52 mouse cellular contexts compared by ENCODE assay signal in genomic region chr10:79151602-79152001, GRCm38 (mm10). TPM values are rescaled to one million over a fixed set of nuclear protein-coding genes. Genes with fewer than 3 reads are reported as not detected.
"Had no signal": no experiment of that assay in that cellular context is flagged by ENCODE, and none has a peak within 500 bp of the region (broad histone marks: within the 10 kb centered on the region; RNA-seq: fewer than 3 reads in every experiment).

No protein-coding gene starts in this region.

- ATAC-seq: hindbrain, embryonic 16.5 days; hindbrain, postnatal 0 days; inflammation-experienced regulatory T-cells, adult 6 months; intestine, embryonic 15.5 days; intestine, embryonic 16.5 days; intestine, postnatal 0 days had no signal

- H3K27ac ChIP-seq: heart, embryonic 10.5 days; heart, embryonic 13.5 days; heart, embryonic 15.5 days; hindbrain, embryonic 10.5 days; hindbrain, embryonic 12.5 days; hindbrain, embryonic 14.5 days; hindbrain, embryonic 15.5 days; hindbrain, postnatal 0 days; intestine, embryonic 15.5 days; kidney, embryonic 15.5 days; kidney, postnatal 0 days; layer of hippocampus, adult 2 months; left cerebral cortex, adult 2 months had no signal

- H3K4me3 ChIP-seq: heart, embryonic 10.5 days; heart, embryonic 12.5 days; heart, embryonic 13.5 days; heart, embryonic 15.5 days; hindbrain, embryonic 10.5 days; hindbrain, embryonic 12.5 days; hindbrain, embryonic 15.5 days; intestine, embryonic 15.5 days; kidney, embryonic 15.5 days; layer of hippocampus, adult 2 months; left cerebral cortex, adult 2 months had no signal

- DNase-seq: heart, postnatal 10 days; heart, postnatal 14 days; heart, postnatal 36 days; heart, postnatal 4 days; kidney, adult 11 months; kidney, adult 18-20 months; kidney, adult 2 months; kidney, adult 8-10 months; kidney, adult 9 months; kidney, postnatal 10 days; kidney, postnatal 14 days; kidney, postnatal 25 days; kidney, postnatal 36 days; kidney, postnatal 4 days; layer of hippocampus, adult 9-11 months; layer of hippocampus, postnatal 36 days had no signal

- H3K9ac ChIP-seq: heart, embryonic 12.5 days; heart, embryonic 13.5 days; heart, embryonic 15.5 days; hindbrain, embryonic 12.5 days; hindbrain, embryonic 14.5 days; hindbrain, embryonic 15.5 days; intestine, embryonic 15.5 days; kidney, embryonic 15.5 days had no signal

- H3K4me2 ChIP-seq: heart, embryonic 11.5 days; heart, embryonic 12.5 days; heart, embryonic 13.5 days; heart, embryonic 15.5 days; hindbrain, embryonic 12.5 days; hindbrain, embryonic 14.5 days; hindbrain, embryonic 15.5 days; intestine, embryonic 15.5 days; kidney, embryonic 15.5 days had no signal

- H3K4me1 ChIP-seq: heart, embryonic 10.5 days; heart, embryonic 12.5 days; heart, embryonic 13.5 days; heart, embryonic 15.5 days; hindbrain, embryonic 10.5 days; hindbrain, embryonic 12.5 days; hindbrain, embryonic 15.5 days; intestine, embryonic 15.5 days; kidney, embryonic 15.5 days had no signal

- H3K9me3 ChIP-seq: heart, embryonic 10.5 days; heart, embryonic 12.5 days; heart, embryonic 13.5 days; heart, embryonic 15.5 days; hindbrain, embryonic 12.5 days; hindbrain, embryonic 15.5 days; intestine, embryonic 15.5 days; kidney, embryonic 15.5 days had no signal

- H3K36me3 ChIP-seq: heart, embryonic 10.5 days; heart, embryonic 12.5 days; heart, embryonic 13.5 days; heart, embryonic 15.5 days; hindbrain, embryonic 10.5 days; hindbrain, embryonic 12.5 days; hindbrain, embryonic 15.5 days; intestine, embryonic 15.5 days; kidney, embryonic 15.5 days had no signal

- H3K27me3 ChIP-seq: heart, embryonic 12.5 days; heart, embryonic 13.5 days; heart, embryonic 15.5 days; hindbrain, embryonic 12.5 days; hindbrain, embryonic 15.5 days; intestine, embryonic 15.5 days; kidney, embryonic 15.5 days had no signal

RNA-seq across cellular contexts. Expression of gene Vmn2r80, which starts 3.0 kb away (rescaled TPM):
- total RNA-seq: heart, postnatal 10 days; heart, postnatal 14 days; heart, postnatal 25 days; heart, postnatal 36 days; heart, postnatal 4 days; hematopoietic stem cell, adult 5-6 weeks; hindbrain, postnatal 0 days; layer of hippocampus, adult 18-20 months; layer of hippocampus, adult 2 months; layer of hippocampus, adult 8-10 months; layer of hippocampus, postnatal 10 days; layer of hippocampus, postnatal 14 days; layer of hippocampus, postnatal 25 days; layer of hippocampus, postnatal 36 days; left cerebral cortex, adult 18-20 months; left cerebral cortex, adult 2 months; left cerebral cortex, adult 8-10 months had no signal
- polyA plus RNA-seq: heart, embryonic 10.5 days; heart, embryonic 11.5 days; heart, embryonic 12.5 days; heart, embryonic 13.5 days; heart, embryonic 14.5 days; heart, embryonic 15.5 days; heart, embryonic 16.5 days; heart, postnatal 0 days; hindbrain, embryonic 10.5 days; hindbrain, embryonic 11.5 days; hindbrain, embryonic 12.5 days; hindbrain, embryonic 14.5 days; hindbrain, embryonic 15.5 days; hindbrain, embryonic 16.5 days; hindbrain, postnatal 0 days; inflammation-experienced regulatory T-cells, adult 6 months; intestine, embryonic 14.5 days; intestine, embryonic 15.5 days; intestine, embryonic 16.5 days; intestine, postnatal 0 days; kidney, adult 2 months; kidney, embryonic 14.5 days; kidney, embryonic 15.5 days; kidney, embryonic 16.5 days; kidney, postnatal 0 days; large intestine, adult 2 months had no signal
